ENCODE assay signal across 15 mouse cellular contexts in genomic region chr10:44400119-44400518, GRCm38 (mm10).
"Had no signal": no experiment of that assay in that cellular context is flagged by ENCODE, and none has a peak within 500 bp of the region (broad histone marks: within the 10 kb centered on the region; RNA-seq: fewer than 3 reads in every experiment).

No protein-coding gene starts in this region.

- H3K36me3 ChIP-seq: limb, embryonic 10.5 days; liver, embryonic 15.5 days; midbrain, embryonic 13.5 days; neural tube, embryonic 12.5 days had no signal

- H3K4me3 ChIP-seq: layer of hippocampus, adult 2 months; left cerebral cortex, adult 2 months; limb, embryonic 10.5 days; liver, embryonic 15.5 days; midbrain, embryonic 13.5 days; neural tube, embryonic 12.5 days had no signal

- H3K9ac ChIP-seq: liver, embryonic 15.5 days; midbrain, embryonic 13.5 days; neural tube, embryonic 12.5 days had no signal

- H3K9me3 ChIP-seq: limb, embryonic 10.5 days; liver, embryonic 15.5 days; midbrain, embryonic 13.5 days; neural tube, embryonic 12.5 days had no signal

- ATAC-seq: lung, postnatal 0 days; midbrain, embryonic 13.5 days had no signal

- H3K4me2 ChIP-seq: liver, embryonic 11.5 days; liver, embryonic 15.5 days; midbrain, embryonic 13.5 days; neural tube, embryonic 12.5 days had no signal

- H3K27me3 ChIP-seq: midbrain, embryonic 13.5 days; neural tube, embryonic 12.5 days had no signal

- DNase-seq: kidney, postnatal 10 days; kidney, postnatal 4 days; lung, adult 2 months; lung, postnatal 4 days; spleen, adult 18-20 months; thymus, adult 18-20 months; thymus, postnatal 14 days had no signal

- H3K27ac ChIP-seq: layer of hippocampus, adult 2 months; left cerebral cortex, adult 2 months; limb, embryonic 10.5 days; liver, embryonic 15.5 days; midbrain, embryonic 13.5 days; neural tube, embryonic 12.5 days had no signal

- H3K4me1 ChIP-seq: liver, embryonic 15.5 days; midbrain, embryonic 13.5 days; neural tube, embryonic 12.5 days had no signal
